Mouse (Mus musculus) hindbrain, postnatal 0 days (tissue): ENCODE results near the gene Gm17657. TPM values are rescaled to one million over a fixed set of nuclear protein-coding genes. Genes with fewer than 3 reads are reported as not detected.
A peak's percentile ranks its signal among the peaks of the same experiment; 100 is the strongest.
"Not testable (repeated sequence)": the region's sequence is repeated elsewhere in the genome, so short reads cannot be mapped to it uniquely, and the experiment has no call there.

Experiments
- ATAC-seq: fragments of 200-750 bp; cut with Nextera tagmentation; 2 replicates; pipeline ENCODE4 v1.8.0; 2017; ENCODE audit warnings: mild to moderate bottlenecking, moderate TSS enrichment, moderate library complexity
- DNase-seq: peaks from one replicate; pipeline ENCODE4 v3.0.0-alpha.2; 2015; ENCODE audit warnings: low spot score
- H3K27ac ChIP-seq: fragments of 300-500 bp; sonication (generic); 2 replicates; pipeline ENCODE4 v1.5.1; 2014; ENCODE audit warnings: mild to moderate bottlenecking
- H3K27me3 ChIP-seq: fragments of 300-500 bp; sonication (generic); 2 replicates; pipeline ENCODE4 v1.6.1; 2014; ENCODE audit warnings: low read length, mixed read lengths; ENCODE audit not compliant: insufficient read depth
- H3K36me3 ChIP-seq: fragments of 300-500 bp; sonication (generic); 2 replicates; pipeline ENCODE4 v1.6.1; 2014; ENCODE audit warnings: low read length, mixed read lengths; ENCODE audit not compliant: insufficient read depth
- H3K4me1 ChIP-seq: fragments of 300-500 bp; sonication (generic); 2 replicates; pipeline ENCODE4 v1.6.1; 2014; ENCODE audit warnings: antibody characterized with exemption, low read length, mixed read lengths; ENCODE audit not compliant: insufficient read depth
- H3K4me2 ChIP-seq: fragments of 300-500 bp; sonication (generic); 2 replicates; pipeline ENCODE4 v1.6.1; 2014; ENCODE audit warnings: low read depth, mild to moderate bottlenecking, low read length, moderate library complexity, mixed read lengths
- H3K4me3 ChIP-seq: fragments of 300-500 bp; sonication (generic); 2 replicates; pipeline ENCODE4 v1.5.1; 2014; ENCODE audit warnings: low read length
- H3K9ac ChIP-seq: fragments of 300-500 bp; sonication (generic); replicated peaks from 2 replicates; pipeline ENCODE4 v1.6.1; 2014; ENCODE audit warnings: mild to moderate bottlenecking, low read length, moderate library complexity, mixed read lengths
- H3K9me3 ChIP-seq: fragments of 300-500 bp; sonication (generic); 2 replicates; pipeline ENCODE4 v1.6.1; 2016; ENCODE audit warnings: low read length, mixed read lengths
- CTCF ChIP-seq: IDR thresholded peaks from 2 replicates; pipeline ENCODE4 v1.5.1; 2016; ENCODE audit warnings: antibody characterized with exemption, control low read depth, low read depth
- WGBS: fragments of 180-500 bp; shearing (Covaris S2); extraction: QIAGEN DNeasy Blood & Tissue Kit; methylation state at CpG from one replicate; pipeline ENCODE4 v1.1.7; 2014; 5-methylcytosine and 5-hydroxymethylcytosine counted together
- polyA plus RNA-seq: library from polyadenylated mRNA; unstranded; fragments of >200 nt; fragmentation: Nextera tagmentation; extraction: Ambion mirVana; gene quantifications from 2 replicates; pipeline ENCODE4 v1.2.1, GENCODE M21; 2015
- total RNA-seq: library from RNA; depleted of rRNA; stranded (reverse); fragments of >200 nt; gene quantifications from 2 replicates; pipeline ENCODE4 v1.2.3, GENCODE M21; 2014

Gene Gm17657
- total and polyA plus RNA-seq, 2 experiments from 2014 or later, result not detected

GRCm38 (mm10) chr17:29502005-29502668, 47.3 kb downstream of the Gm17657 start:
- Histone ChIP-seq H3K27ac (no peak overlapping the region), H3K27me3 (no peaks in the 10 kb centered on the region), H3K4me3 (no peak overlapping the region), H3K4me2 (no peak overlapping the region), H3K36me3 (no peaks in the 10 kb centered on the region), H3K9me3 (no peaks in the 10 kb centered on the region), H3K4me1 (no peaks in the 10 kb centered on the region), H3K9ac (no peak overlapping the region)
- TF ChIP-seq CTCF, result no peak
- ATAC-seq (no peak), DNase-seq (no peak)
- WGBS, result 77% methylated on average over 7 of the region's 7 CpGs

DNA sequence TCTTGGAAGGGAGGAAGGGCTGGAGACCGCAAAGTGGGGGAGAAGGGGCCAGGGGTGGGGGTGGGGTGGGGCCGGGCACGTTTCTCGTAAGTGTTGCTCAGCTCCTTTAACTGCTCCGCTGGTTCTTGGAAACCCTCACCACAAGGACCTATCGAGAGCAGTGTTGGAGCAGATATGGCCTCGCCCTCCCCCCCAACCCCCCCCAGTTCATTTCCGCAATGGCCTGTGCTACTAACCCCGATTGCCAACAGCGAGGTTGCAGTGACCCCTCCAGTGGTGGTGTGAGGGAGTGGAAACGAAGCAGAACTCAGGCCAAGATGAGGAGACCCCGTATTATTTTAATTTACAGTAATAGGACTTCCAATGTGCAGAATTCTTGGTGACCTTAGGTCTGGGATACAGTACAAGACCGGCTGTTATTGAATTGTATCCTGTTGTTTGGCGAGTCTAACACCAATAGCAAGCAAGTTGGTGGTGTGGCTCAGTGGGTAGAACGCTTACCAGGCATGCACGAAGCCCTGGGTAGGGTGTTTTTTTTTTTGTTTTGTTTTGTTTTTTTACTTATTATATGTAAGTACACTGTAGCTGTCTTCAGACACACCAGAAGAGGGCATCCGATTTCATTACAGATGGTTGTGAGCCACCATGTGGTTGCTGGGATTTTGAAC, 48.5 kb downstream of the Gm17657 start:
- TF ChIP-seq CTCF, result no peak
- no peak overlapping the region for H3K27ac ChIP-seq
- peak; percentile 18; the same call in 1 of the 2 replicates for ATAC-seq
- no peak for DNase-seq
- no peak overlapping the region for H3K4me2 ChIP-seq
- H3K9ac ChIP-seq, result no peak overlapping the region
- H3K9me3 ChIP-seq, result no peaks in the 10 kb centered on the region
- H3K36me3 ChIP-seq, result no peaks in the 10 kb centered on the region
- 77% methylated on average over 17 of the region's 17 CpGs for WGBS
- H3K4me1 ChIP-seq, result no peaks in the 10 kb centered on the region
- no peak overlapping the region for H3K4me3 ChIP-seq
- H3K27me3 ChIP-seq, result no peaks in the 10 kb centered on the region

GRCm38 (mm10) chr17:29500243-29500740, 49.1 kb downstream of the Gm17657 start:
- 83% methylated on average over 7 of the region's 7 CpGs for WGBS
- ATAC-seq, result no peak
- no peak overlapping the region for H3K27ac ChIP-seq
- H3K36me3 ChIP-seq, result no peaks in the 10 kb centered on the region
- no peak overlapping the region for H3K9ac ChIP-seq
- H3K4me3 ChIP-seq, result no peak overlapping the region
- DNase-seq, result no peak
- no peaks in the 10 kb centered on the region for H3K4me1 ChIP-seq
- no peak overlapping the region for H3K4me2 ChIP-seq
- TF ChIP-seq CTCF, result no peak
- no peaks in the 10 kb centered on the region for H3K9me3 ChIP-seq
- H3K27me3 ChIP-seq, result no peaks in the 10 kb centered on the region

DNA sequence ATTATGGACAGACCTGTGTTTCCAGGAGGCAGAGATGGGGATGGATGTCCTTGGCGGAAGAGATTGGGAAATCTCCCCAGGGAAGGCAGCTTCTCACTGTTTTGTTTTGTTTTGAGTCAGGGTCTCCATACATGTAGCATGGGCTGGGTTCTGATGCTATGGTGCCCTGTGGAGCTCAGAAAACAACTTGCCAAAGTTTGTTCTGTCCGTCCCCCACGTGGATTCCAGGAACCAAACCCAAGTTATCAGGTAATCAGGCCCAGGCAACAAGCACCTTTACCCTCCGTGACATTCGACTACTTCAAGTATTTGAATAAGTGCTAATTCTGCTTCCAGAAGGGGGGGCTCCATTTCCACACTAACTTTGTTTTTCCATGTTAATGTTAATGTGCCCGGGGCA, 49.9 kb downstream of the Gm17657 start:
- Histone ChIP-seq H3K4me1 (no peaks in the 10 kb centered on the region), H3K9ac (no peak overlapping the region), H3K9me3 (no peaks in the 10 kb centered on the region), H3K4me3 (no peak overlapping the region), H3K27ac (no peak overlapping the region), H3K36me3 (0 out of 2 replicates have a peak, but pooled peaks cover 3% of the 10 kb centered on the region), H3K4me2 (no peak overlapping the region), H3K27me3 (no peaks in the 10 kb centered on the region)
- no peak for TF ChIP-seq CTCF
- no peak for DNase-seq
- no peak for ATAC-seq
- WGBS, result 78% methylated on average over 6 of the region's 6 CpGs

- H3K4me3 ChIP-seq, H3K4me2 ChIP-seq, H3K27me3 ChIP-seq, H3K9ac ChIP-seq, H3K9me3 ChIP-seq, DNase-seq, H3K4me1 ChIP-seq, ATAC-seq, H3K27ac ChIP-seq, H3K36me3 ChIP-seq: not testable (repeated sequence)
- 93% methylated on average over 2 of the region's 2 CpGs for WGBS
Observed at GRCm38 (mm10) chr17:29498952-29499351, 50.5 kb downstream of the Gm17657 start.

DNA sequence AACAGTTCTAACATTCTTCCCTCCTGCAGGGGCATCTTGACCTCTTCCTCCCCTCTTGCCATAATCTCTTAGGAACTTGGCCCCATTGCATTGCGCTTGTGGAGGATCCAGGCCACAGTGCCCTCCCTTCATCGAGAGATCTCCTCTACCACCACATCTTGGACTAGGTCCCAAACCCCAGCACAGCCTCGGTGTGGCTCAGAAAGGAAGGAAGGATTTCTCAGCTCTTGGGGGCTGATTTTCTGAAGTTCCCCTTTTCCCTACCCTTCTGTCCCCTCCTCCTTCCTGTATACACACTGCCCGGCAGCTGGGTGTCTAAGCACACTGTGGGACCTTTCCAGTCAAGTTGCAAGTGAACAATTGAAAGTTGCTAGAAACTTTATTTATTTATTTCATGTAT, 51.4 kb downstream of the Gm17657 start:
- Histone ChIP-seq H3K4me2 (no peak overlapping the region), H3K36me3 (peaks cover 11% of the 10 kb centered on the region; the same call in 1 of the 2 replicates), H3K9me3 (no peaks in the 10 kb centered on the region), H3K4me3 (no peak overlapping the region), H3K27ac (no peak overlapping the region), H3K4me1 (peaks cover 2% of the 10 kb centered on the region; the same call in 1 of the 2 replicates), H3K27me3 (no peaks in the 10 kb centered on the region), H3K9ac (no peak overlapping the region)
- DNase-seq (no peak), ATAC-seq (no peak)
- 35% methylated on average over 4 of the region's 4 CpGs for WGBS
- TF ChIP-seq CTCF, result no peak

DNA sequence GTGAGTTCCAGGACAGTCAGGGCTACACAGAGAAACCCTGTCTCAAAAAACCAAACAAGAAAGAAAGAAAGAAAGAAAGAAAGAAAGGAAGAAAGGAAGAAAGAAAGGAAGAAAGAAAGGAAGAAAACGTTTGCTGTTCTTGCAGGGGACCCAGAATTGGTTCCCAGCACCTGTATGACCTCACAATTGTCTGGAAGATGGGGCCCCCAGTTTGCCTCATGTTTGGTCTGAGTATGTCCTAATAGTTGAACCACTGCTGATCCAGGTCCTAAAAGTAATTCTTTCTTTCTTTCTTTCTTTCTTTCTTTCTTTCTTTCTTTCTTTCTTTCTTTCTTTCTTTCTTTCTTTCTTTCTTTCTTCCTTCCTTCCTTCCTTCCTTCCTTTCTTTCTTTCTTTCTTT, 52.0 kb downstream of the Gm17657 start:
- ATAC-seq, H3K4me3 ChIP-seq, H3K4me2 ChIP-seq, H3K4me1 ChIP-seq, H3K27me3 ChIP-seq, DNase-seq, H3K27ac ChIP-seq, H3K9me3 ChIP-seq, H3K9ac ChIP-seq: not testable (repeated sequence)
- WGBS, result 76% methylated on average over 1 of the region's 1 CpGs
- peaks cover 11% of the 10 kb centered on the region; the same call in 1 of the 2 replicates for H3K36me3 ChIP-seq
